In the genomic region with DNA sequence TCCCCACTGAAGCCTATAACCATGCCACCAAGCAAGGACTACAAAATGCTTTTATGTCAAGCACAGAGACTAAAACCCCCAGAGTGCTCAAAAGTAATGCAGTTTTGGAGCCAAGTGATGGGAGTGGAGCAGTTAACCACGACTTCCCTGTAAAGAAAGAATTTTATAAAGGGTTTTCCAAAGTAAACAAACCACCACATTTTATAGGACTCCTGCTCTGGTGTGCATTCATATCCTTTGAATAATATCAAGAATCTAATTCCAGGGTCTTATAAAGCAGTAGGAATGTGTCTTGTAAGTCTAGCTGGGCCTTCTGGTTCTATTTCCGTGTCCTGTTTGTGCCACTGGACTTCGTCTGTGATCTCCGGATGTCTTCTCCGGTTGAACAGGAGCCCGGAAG, we compare ENCODE assay signal across 19 mouse cellular contexts.
"Had no signal": no experiment of that assay in that cellular context is flagged by ENCODE, and none has a peak within 500 bp of the region (broad histone marks: within the 10 kb centered on the region; RNA-seq: fewer than 3 reads in every experiment).

No protein-coding gene starts in this region.

- H3K36me3 ChIP-seq: intestine, embryonic 15.5 days; kidney, embryonic 15.5 days; limb, embryonic 13.5 days; liver, embryonic 13.5 days; midbrain, embryonic 13.5 days; neural tube, embryonic 12.5 days; neural tube, embryonic 15.5 days had no signal

- H3K4me2 ChIP-seq: intestine, embryonic 15.5 days; kidney, embryonic 15.5 days; limb, embryonic 13.5 days; liver, embryonic 13.5 days; midbrain, embryonic 13.5 days; neural tube, embryonic 12.5 days; neural tube, embryonic 15.5 days had no signal

- DNase-seq: kidney, adult 11 months; kidney, adult 8-10 months; kidney, postnatal 10 days; kidney, postnatal 4 days; left cerebral cortex, postnatal 4 days; liver, embryonic 13.5 days; lung, adult 2 months; lung, postnatal 14 days; retina, postnatal 1 day; right cerebral cortex, postnatal 25 days; spleen, adult 18-20 months; thymus, adult 18-20 months; thymus, postnatal 36 days had no signal

- H3K27me3 ChIP-seq: intestine, embryonic 15.5 days; kidney, embryonic 15.5 days; limb, embryonic 13.5 days; liver, embryonic 13.5 days; midbrain, embryonic 13.5 days; neural tube, embryonic 12.5 days; neural tube, embryonic 15.5 days had no signal

- H3K4me3 ChIP-seq: intestine, embryonic 15.5 days; kidney, embryonic 15.5 days; limb, embryonic 13.5 days; liver, embryonic 13.5 days; midbrain, embryonic 13.5 days; neural tube, embryonic 12.5 days; neural tube, embryonic 15.5 days had no signal
